In the genomic region with DNA sequence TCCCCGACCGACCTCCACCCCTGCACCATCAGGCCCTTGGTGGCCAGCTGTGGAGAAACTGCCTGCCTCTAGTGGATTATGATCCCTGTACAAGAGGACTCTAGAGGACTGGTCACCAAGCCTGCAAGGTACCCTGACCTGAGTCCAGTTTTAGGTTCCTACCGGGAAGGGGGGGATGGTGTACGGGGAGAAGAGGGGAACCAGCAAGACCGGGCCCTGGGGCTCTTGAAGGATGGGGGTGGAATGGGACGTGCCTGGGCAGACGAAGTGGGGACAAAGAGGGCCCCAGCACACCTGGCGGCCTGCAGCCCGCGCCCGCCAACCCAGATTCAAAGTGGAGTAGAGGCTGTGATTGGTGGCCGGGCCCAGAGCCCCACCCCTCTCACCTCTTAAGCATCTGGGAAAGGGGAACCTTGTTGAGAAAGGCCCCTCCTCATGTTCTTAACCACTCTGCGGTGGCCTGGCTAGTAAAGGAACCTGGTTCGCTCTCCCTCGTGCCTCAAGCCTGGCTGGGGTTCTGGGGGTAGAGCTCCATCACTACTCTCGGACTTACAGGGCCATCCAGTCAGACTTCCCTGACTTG, we compare ENCODE assay signal across 7 mouse cellular contexts. TPM values are rescaled to one million over a fixed set of nuclear protein-coding genes. Genes with fewer than 3 reads are reported as not detected.
DNase-seq lines count a peak whose midpoint lies in the region; ATAC-seq and TF ChIP-seq lines count a peak whose summit lies in the region.

No protein-coding gene starts in this region.

- H3K4me3 ChIP-seq in C2C12 (ENCODE audit: insufficient read depth, poor library complexity, severe bottlenecking) (peak overlapping the region; percentile 18), G1E (ENCODE audit: low read depth, low read length) (peak overlapping the region; percentile 71; the same call in 1 of the 2 replicates)
- peak overlapping the region; percentile 47 for H3K4me3 ChIP-seq in forebrain, embryonic 15.5 days
- peak overlapping the region; percentile 52 for H3K4me3 ChIP-seq in limb, embryonic 10.5 days
- H3K4me3 ChIP-seq in midbrain, embryonic 11.5 days (ENCODE audit: low read depth, low read length) = peak overlapping the region; percentile 31
- peak overlapping the region; percentile 84 for H3K4me3 ChIP-seq in testis, adult 2 months (ENCODE audit: control insufficient read depth, low read depth, low read length)

- no peaks in the 10 kb centered on the region for H3K27me3 ChIP-seq in C2C12 (ENCODE audit: control insufficient read depth, insufficient read depth, insufficient read length)
- peaks cover 31% of the 10 kb centered on the region for H3K27me3 ChIP-seq in G1E (ENCODE audit: insufficient read depth, low read length)
- no peaks in the 10 kb centered on the region for H3K27me3 ChIP-seq in forebrain, embryonic 15.5 days
- no peaks in the 10 kb centered on the region for H3K27me3 ChIP-seq in limb, embryonic 10.5 days (ENCODE audit: low read depth, poor library complexity, severe bottlenecking)
- H3K27me3 ChIP-seq in midbrain, embryonic 11.5 days (ENCODE audit: control insufficient read depth, insufficient read depth, low read length) = no peaks in the 10 kb centered on the region
- H3K27me3 ChIP-seq in testis, adult 2 months (ENCODE audit: control insufficient read depth, insufficient read depth, low read length) = no peaks in the 10 kb centered on the region

- peak overlapping the region; percentile 85 for H3ac ChIP-seq in C2C12 (ENCODE audit: control insufficient read depth, insufficient read length, low read depth)

- ATAC-seq in G1E (ENCODE audit: extremely low read depth, insufficient number of reproducible peaks, low FRiP score, poor library complexity, severe bottlenecking) = no peak
- ATAC-seq in forebrain, embryonic 15.5 days (replicated peaks) = peak; percentile 0; the same call in 1 of the 2 replicates
- no peak; the same call in 1 of the 2 replicates for ATAC-seq in midbrain, embryonic 11.5 days (ENCODE audit: low FRiP score)

- no peak for DNase-seq in G1E (ENCODE audit: low spot score)
- DNase-seq in limb, embryonic 10.5 days (ENCODE audit: low spot score) = peak; percentile 91
- DNase-seq in midbrain, embryonic 11.5 days (ENCODE audit: low spot score, missing footprints) = peak; percentile 92
- no peak for DNase-seq in right cerebral cortex, postnatal 4 days

- H3K79me2 ChIP-seq in C2C12 (ENCODE audit: control insufficient read depth, insufficient read depth) = no peaks in the 10 kb centered on the region

- peak overlapping the region; percentile 98 for H3K27ac ChIP-seq in forebrain, embryonic 15.5 days (replicated peaks)
- H3K27ac ChIP-seq in limb, embryonic 10.5 days = peak overlapping the region; percentile 99
- peak overlapping the region; percentile 92 for H3K27ac ChIP-seq in midbrain, embryonic 11.5 days (ENCODE audit: low read depth, low read length)
- peak overlapping the region; percentile 78 for H3K27ac ChIP-seq in testis, adult 2 months (ENCODE audit: control insufficient read depth, insufficient read depth, low read depth, low read length)

- WGBS in forebrain, embryonic 15.5 days = 8% methylated on average over 16 of the region's 16 CpGs
- WGBS in limb, embryonic 10.5 days = 6% methylated on average over 16 of the region's 16 CpGs
- 10% methylated on average over 16 of the region's 16 CpGs for WGBS in midbrain, embryonic 11.5 days

- H3K9me3 ChIP-seq in G1E (replicated peaks) = no peaks in the 10 kb centered on the region
- H3K9me3 ChIP-seq in forebrain, embryonic 15.5 days = no peaks in the 10 kb centered on the region
- no peaks in the 10 kb centered on the region for H3K9me3 ChIP-seq in limb, embryonic 10.5 days (replicated peaks)
- H3K9me3 ChIP-seq in midbrain, embryonic 11.5 days (ENCODE audit: control insufficient read depth, low read length) = no peaks in the 10 kb centered on the region

- H3K4me2 ChIP-seq in forebrain, embryonic 15.5 days (replicated peaks) = peak overlapping the region; percentile 70
- peak overlapping the region; percentile 47 for H3K4me2 ChIP-seq in midbrain, embryonic 11.5 days

- H3K79me3 ChIP-seq in C2C12 (ENCODE audit: low read depth) = no peaks in the 10 kb centered on the region

- peaks cover 75% of the 10 kb centered on the region for H3K4me1 ChIP-seq in G1E (ENCODE audit: insufficient read depth, low read depth, low read length)
- H3K4me1 ChIP-seq in forebrain, embryonic 15.5 days = peaks cover 57% of the 10 kb centered on the region
- H3K4me1 ChIP-seq in limb, embryonic 10.5 days = peaks cover 81% of the 10 kb centered on the region
- peaks cover 43% of the 10 kb centered on the region for H3K4me1 ChIP-seq in midbrain, embryonic 11.5 days (ENCODE audit: control insufficient read depth, insufficient read depth, low read length)
- H3K4me1 ChIP-seq in testis, adult 2 months (ENCODE audit: control insufficient read depth, insufficient read depth, low read length) = peaks cover 29% of the 10 kb centered on the region

- H3K9ac ChIP-seq in forebrain, embryonic 15.5 days (replicated peaks) = peak overlapping the region; percentile 78
- H3K9ac ChIP-seq in midbrain, embryonic 11.5 days (ENCODE audit: low read length) = peak overlapping the region; percentile 68

- H3K36me3 ChIP-seq in C2C12 (ENCODE audit: control insufficient read depth, insufficient read depth) (no peaks in the 10 kb centered on the region), G1E (replicated peaks) (no peaks in the 10 kb centered on the region)
- no peaks in the 10 kb centered on the region for H3K36me3 ChIP-seq in forebrain, embryonic 15.5 days
- H3K36me3 ChIP-seq in limb, embryonic 10.5 days = no peaks in the 10 kb centered on the region
- H3K36me3 ChIP-seq in midbrain, embryonic 11.5 days (ENCODE audit: control insufficient read depth, insufficient read depth, low read length) = no peaks in the 10 kb centered on the region
- no peaks in the 10 kb centered on the region for H3K36me3 ChIP-seq in testis, adult 2 months (ENCODE audit: control insufficient read depth, insufficient read depth, low read length)

- TF ChIP-seq POLR2A in testis, adult 2 months (IDR thresholded peaks at IDR 0.05; ENCODE audit: control insufficient read depth, low read depth, low read length) = no peak

- TF ChIP-seq CTCF in C2C12 (IDR thresholded peaks at IDR 0.05; ENCODE audit: control insufficient read depth, insufficient read depth, insufficient read length) = no peak
- TF ChIP-seq CTCF in G1E (IDR thresholded peaks at IDR 0.05; ENCODE audit: low read depth, low read length) = no peak
- TF ChIP-seq CTCF in testis, adult 2 months (IDR thresholded peaks at IDR 0.05; ENCODE audit: control insufficient read depth, insufficient read depth, insufficient replicate concordance, low read depth, low read length) = no peak

TF ChIP-seq in C2C12, 6 proteins besides CTCF, POLR2A, EP300 and RAD21:
- TF ChIP-seq CEBPB (IDR thresholded peaks at IDR 0.05; ENCODE audit: low read depth) = no peak

RNA-seq across cellular contexts. Expression of gene Ptma, which starts 23.3 kb away (rescaled TPM):
- 2,542 TPM for polyA plus RNA-seq in C2C12 (2012; fragmentation: generic; extraction: Trizol)
- 2,671 and 3,097 TPM in 2 replicates for total RNA-seq in G1E (2014; fragmentation: Nextera tagmentation)
- total RNA-seq in G1E (2017) = 4,796 and 5,087 TPM in 2 replicates
- 14,052 and 14,774 TPM in 2 replicates for polyA plus RNA-seq in G1E (2012)
- 2,368 and 2,448 TPM in 2 replicates for polyA plus RNA-seq in forebrain, embryonic 15.5 days (2015; fragmentation: Nextera tagmentation; extraction: Ambion mirVana)
- polyA plus RNA-seq in limb, embryonic 10.5 days (2016; fragmentation: Nextera tagmentation; extraction: Ambion mirVana) = 3,283 and 3,422 TPM in 2 replicates
- 3,090 and 3,352 TPM in 2 replicates for polyA plus RNA-seq in midbrain, embryonic 11.5 days (2014; fragmentation: Nextera tagmentation; extraction: Ambion mirVana)
- 126 and 135 TPM in 2 replicates for polyA plus RNA-seq in testis, adult 2 months (2012; rRNA removed)

Comparison
In these comparisons a context has a peak if more than half of its experiments do, and no peak if none do; other contexts are left out.
1. H3K4me3 ChIP-seq: peak in every context shown above with its lines; median percentile 84 in testis, adult 2 months; 71 in G1E; 52 in limb, embryonic 10.5 days; 47 in forebrain, embryonic 15.5 days; 31 in midbrain, embryonic 11.5 days; 18 in C2C12.
2. DNase-seq: peak in limb, embryonic 10.5 days (single experiment) and midbrain, embryonic 11.5 days (single experiment); none in G1E (single experiment) and right cerebral cortex, postnatal 4 days (single experiment).
3. RNA of gene Ptma, which starts 23.3 kb away (polyA plus RNA-seq): 14,052 to 14,774 TPM in G1E, 3,283 to 3,422 TPM in limb, embryonic 10.5 days, 3,090 to 3,352 TPM in midbrain, embryonic 11.5 days, 2,542 TPM in C2C12 (single experiment) and 2,368 to 2,448 TPM in forebrain, embryonic 15.5 days; 126 to 135 TPM in testis, adult 2 months; every median in the first group is over 10 times any median in the second.
4. Peak in every context shown above with its lines, with median percentiles within 50 percentile points of each other: H3K27ac ChIP-seq.